Mouse (Mus musculus) C2C12 (cell line): ENCODE results near the gene Gm20388. TPM values are rescaled to one million over a fixed set of nuclear protein-coding genes. Genes with fewer than 3 reads are reported as not detected.

Experiments
- H3K27me3 ChIP-seq: one replicate; pipeline ENCODE4 v1.6.1; 2011; ENCODE audit not compliant: control insufficient read depth, insufficient read depth, insufficient read length
- H3K36me3 ChIP-seq: one replicate; pipeline ENCODE4 v1.6.1; 2011; ENCODE audit not compliant: control insufficient read depth, insufficient read depth
- H3K4me3 ChIP-seq: one replicate; pipeline ENCODE4 v1.5.1; 2011; ENCODE audit warnings: mild to moderate bottlenecking, control low read depth; ENCODE audit not compliant: poor library complexity, insufficient read depth, severe bottlenecking
- H3K79me2 ChIP-seq: one replicate; pipeline ENCODE4 v1.6.1; 2011; ENCODE audit not compliant: control insufficient read depth, insufficient read depth
- H3K79me3 ChIP-seq: one replicate; pipeline ENCODE4 v1.6.1; 2011; ENCODE audit warnings: low read depth, control low read depth
- H3ac ChIP-seq: one replicate; pipeline ENCODE3; 2011; ENCODE audit warnings: low read depth; ENCODE audit not compliant: control insufficient read depth, insufficient read length
- CEBPB ChIP-seq: IDR thresholded peaks from one replicate; pipeline ENCODE4 v1.6.1; 2011; ENCODE audit warnings: low read depth, mild to moderate bottlenecking, control low read depth, moderate library complexity
- CTCF ChIP-seq: IDR thresholded peaks from one replicate; pipeline ENCODE4 v1.5.1; 2011; ENCODE audit not compliant: control insufficient read depth, insufficient read depth, insufficient read length
- FOSL1 ChIP-seq: IDR thresholded peaks from one replicate; pipeline ENCODE4 v1.8.0; 2011; ENCODE audit warnings: mild to moderate bottlenecking, low read length; ENCODE audit not compliant: poor library complexity, insufficient read depth, severe bottlenecking
- MAX ChIP-seq: IDR thresholded peaks from one replicate; pipeline ENCODE4 v1.6.1; 2011; ENCODE audit warnings: mild to moderate bottlenecking, control low read depth
- MYOD1 ChIP-seq: IDR thresholded peaks from one replicate; pipeline ENCODE4 v1.6.1; 2011; ENCODE audit warnings: low read depth; ENCODE audit not compliant: control insufficient read depth, insufficient read length
- MYOG ChIP-seq: IDR thresholded peaks from one replicate; pipeline ENCODE4 v1.6.1; 2011; ENCODE audit not compliant: control insufficient read depth, insufficient read length; ENCODE audit errors: extremely low read depth
- USF1 ChIP-seq: IDR thresholded peaks from one replicate; pipeline ENCODE4 v1.6.1; 2011; ENCODE audit warnings: low read depth, mild to moderate bottlenecking, control low read depth, moderate library complexity
- polyA plus RNA-seq: library from polyadenylated mRNA; unstranded; fragments of >200 nt; fragmentation: generic; extraction: Trizol; gene quantifications from one replicate; pipeline ENCODE4 v1.2.1, GENCODE M21; 2012; ENCODE audit warnings: missing spikeins

The Gm20388 gene
- polyA plus RNA-seq, 1 experiment, result 15.0 TPM

DNA sequence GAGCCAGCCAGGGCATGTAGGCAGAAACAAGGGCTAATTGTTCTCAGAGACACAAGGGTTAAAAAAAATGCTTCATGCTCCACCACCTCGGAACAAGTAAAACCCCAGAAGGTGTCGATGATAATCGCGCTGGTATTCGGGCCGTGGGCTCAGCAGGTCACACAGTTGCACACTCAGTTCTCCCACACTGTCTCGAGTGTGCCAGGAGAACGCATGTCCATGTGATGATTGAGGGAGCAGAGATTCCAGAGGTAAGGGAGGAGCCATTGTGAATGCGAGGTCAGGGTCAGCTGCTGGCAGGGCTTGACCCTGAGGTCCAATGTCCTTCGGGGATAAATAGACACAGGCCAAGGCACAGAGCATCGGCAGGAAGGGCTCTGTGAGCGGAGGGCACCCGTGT, 1332.0 kb downstream of the Gm20388 start:
- H3K36me3 ChIP-seq, result no peaks in the 10 kb centered on the region
- no peaks in the 10 kb centered on the region for H3K79me3 ChIP-seq
- no peak overlapping the region for H3K4me3 ChIP-seq
- no peak overlapping the region for H3ac ChIP-seq
- no peaks in the 10 kb centered on the region for H3K79me2 ChIP-seq
- TF ChIP-seq CTCF (no peak), MYOD1 (no peak), CEBPB (no peak), MAX (no peak), MYOG (no peak), FOSL1 (no peak), USF1 (no peak)
- H3K27me3 ChIP-seq, result no peaks in the 10 kb centered on the region

DNA sequence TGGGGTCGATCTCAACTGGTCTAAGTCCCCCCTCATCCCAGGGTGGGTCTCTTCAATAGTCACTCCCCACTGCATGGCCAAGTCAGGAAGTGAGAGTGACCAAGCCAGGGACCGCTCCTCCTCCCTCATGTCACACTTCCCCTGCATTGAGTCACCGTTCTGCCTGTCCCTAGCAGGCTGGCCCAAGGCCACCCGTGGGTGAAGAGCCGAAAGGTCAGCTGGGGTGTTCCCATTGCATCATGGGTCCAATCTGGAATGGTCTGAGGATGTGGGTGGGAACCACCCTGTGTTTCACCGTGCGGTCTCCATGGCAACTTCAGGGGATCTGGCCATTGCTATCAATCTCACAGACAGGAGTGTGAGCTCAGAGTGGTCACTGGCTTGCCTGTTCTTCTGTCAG, 1338.2 kb downstream of the Gm20388 start:
- Histone ChIP-seq H3K27me3 (peaks cover 21% of the 10 kb centered on the region), H3K4me3 (no peak overlapping the region), H3K36me3 (no peaks in the 10 kb centered on the region), H3K79me2 (no peaks in the 10 kb centered on the region), H3K79me3 (no peaks in the 10 kb centered on the region), H3ac (no peak overlapping the region)
- TF ChIP-seq CTCF (no peak), USF1 (no peak), MYOD1 (no peak), FOSL1 (no peak), MYOG (no peak), CEBPB (no peak)

DNA sequence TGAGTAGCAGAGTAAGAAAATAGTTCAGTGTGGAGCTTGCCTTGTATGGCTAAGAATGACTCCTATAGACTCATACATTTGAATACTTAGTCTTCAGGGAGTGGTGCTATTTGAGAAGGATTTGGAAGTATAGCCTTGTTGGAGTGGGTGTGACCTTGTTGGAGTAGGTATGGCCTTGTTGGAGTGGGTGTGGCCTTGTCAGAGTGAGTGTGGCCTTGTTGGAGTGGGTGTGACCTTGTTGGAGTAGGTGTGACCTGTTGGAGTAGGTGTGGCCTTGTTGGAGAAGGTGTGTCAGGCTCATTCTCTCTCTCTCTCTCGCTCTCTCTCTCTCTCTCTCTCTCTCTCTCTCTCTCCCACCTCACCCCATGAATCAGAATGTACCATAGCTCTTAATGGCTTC, 1338.8 kb downstream of the Gm20388 start:
- no peaks in the 10 kb centered on the region for H3K79me2 ChIP-seq
- no peak overlapping the region for H3ac ChIP-seq
- H3K36me3 ChIP-seq, result no peaks in the 10 kb centered on the region
- no peak for TF ChIP-seq MYOD1
- TF ChIP-seq CTCF, result no peak
- no peak for TF ChIP-seq FOSL1
- no peak for TF ChIP-seq USF1
- TF ChIP-seq MYOG, result no peak
- no peak for TF ChIP-seq MAX
- TF ChIP-seq CEBPB, result no peak
- no peak overlapping the region for H3K4me3 ChIP-seq
- no peaks in the 10 kb centered on the region for H3K79me3 ChIP-seq
- peaks cover 26% of the 10 kb centered on the region for H3K27me3 ChIP-seq

DNA sequence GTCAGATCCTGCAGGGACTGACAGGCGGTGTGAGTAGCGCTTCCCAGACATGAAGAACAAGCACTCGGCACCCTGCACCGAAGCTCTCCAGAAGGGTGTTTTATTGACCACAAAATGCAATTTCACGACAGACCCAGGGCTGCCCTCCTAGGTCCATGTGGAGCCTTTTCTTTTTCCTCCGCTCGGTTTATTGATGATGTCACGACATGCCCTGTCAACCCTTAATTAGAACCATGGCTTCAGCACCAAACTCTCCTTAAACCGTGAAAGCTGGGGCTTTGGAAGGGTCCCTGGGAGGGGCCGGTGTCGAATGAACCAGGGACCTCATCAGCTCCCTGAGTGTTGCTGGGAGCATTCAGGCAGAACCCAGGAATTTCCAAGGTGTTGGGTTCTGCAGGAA, 1340.4 kb downstream of the Gm20388 start:
- no peaks in the 10 kb centered on the region for H3K36me3 ChIP-seq
- H3K27me3 ChIP-seq, result peaks cover 26% of the 10 kb centered on the region
- H3K79me2 ChIP-seq, result no peaks in the 10 kb centered on the region
- TF ChIP-seq USF1 (no peak), MAX (no peak), CEBPB (no peak), CTCF (no peak), FOSL1 (no peak), MYOD1 (no peak), MYOG (no peak)
- H3K79me3 ChIP-seq, result no peaks in the 10 kb centered on the region
- no peak overlapping the region for H3K4me3 ChIP-seq
- H3ac ChIP-seq, result no peak overlapping the region

DNA sequence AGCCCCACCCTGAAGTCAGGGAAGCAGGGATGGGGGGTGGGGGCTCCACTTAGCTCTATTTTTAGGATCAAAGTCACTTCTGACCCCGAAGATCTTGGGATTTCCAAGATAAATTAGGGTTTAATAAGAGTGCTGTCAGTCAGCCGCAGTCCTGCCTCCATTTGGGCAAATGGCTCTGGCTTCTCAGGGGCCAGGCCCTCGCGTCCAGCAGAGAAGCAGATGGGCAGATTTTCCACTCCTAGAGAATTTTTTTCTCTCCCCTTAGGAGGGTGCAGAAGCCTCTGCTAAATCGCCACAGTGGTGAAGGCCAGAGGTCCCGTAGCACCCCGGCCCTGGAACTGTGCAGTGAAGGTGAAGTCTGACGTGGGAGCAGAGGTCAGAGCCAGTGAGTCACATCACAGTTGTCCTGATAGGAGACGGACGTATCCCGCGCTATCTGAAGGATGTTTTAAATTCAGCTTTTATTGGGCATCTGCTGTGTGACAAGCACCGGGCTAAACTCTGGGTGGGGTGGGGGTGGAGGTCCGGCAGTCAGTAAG, 1345.2 kb downstream of the Gm20388 start:
- Histone ChIP-seq H3ac (no peak overlapping the region), H3K79me2 (no peaks in the 10 kb centered on the region), H3K27me3 (peaks cover 21% of the 10 kb centered on the region), H3K36me3 (no peaks in the 10 kb centered on the region), H3K79me3 (no peaks in the 10 kb centered on the region), H3K4me3 (no peak overlapping the region)
- TF ChIP-seq MYOG (no peak), USF1 (no peak), CTCF (no peak)

DNA sequence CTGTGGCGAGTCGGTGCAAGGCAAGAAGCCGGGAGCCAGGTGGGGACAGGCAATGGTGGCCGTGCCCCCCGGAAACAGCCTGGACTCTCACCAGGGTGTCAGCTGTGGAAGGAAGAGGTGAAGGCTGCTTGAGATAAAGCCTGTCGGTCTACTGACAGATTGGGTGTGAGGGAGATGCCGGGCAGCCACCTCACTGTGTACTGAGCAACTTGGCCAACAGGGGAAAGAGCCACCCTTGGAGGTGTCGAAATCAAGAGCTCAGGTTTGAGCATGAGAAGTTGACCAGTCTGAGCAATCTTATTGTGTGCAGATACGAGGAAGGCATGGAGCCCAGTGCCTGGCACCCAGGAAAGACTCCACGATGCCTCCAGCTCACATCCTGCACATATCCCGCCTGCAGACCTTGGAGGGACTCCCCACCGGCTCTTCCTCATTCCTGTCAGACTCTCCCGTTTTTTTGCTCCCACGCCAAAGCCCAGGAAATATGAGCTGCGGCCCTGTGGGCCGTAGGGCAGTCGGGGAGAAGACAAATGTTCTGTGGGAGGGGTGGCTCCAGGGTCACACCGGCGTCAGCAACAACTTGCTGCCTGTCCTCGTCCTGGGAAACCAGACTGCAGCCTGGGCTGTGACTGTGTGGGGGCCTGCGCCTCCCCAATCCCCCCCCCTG, 1347.6 kb downstream of the Gm20388 start:
- Histone ChIP-seq H3K79me2 (no peaks in the 10 kb centered on the region), H3K27me3 (peaks cover 6% of the 10 kb centered on the region)
- TF ChIP-seq CTCF (no peak), FOSL1 (no peak), MAX (no peak), CEBPB (no peak), MYOD1 (no peak), MYOG (no peak), USF1 (no peak)

More for the DNA sequence above, 1347.6 kb downstream of the Gm20388 start:
- Histone ChIP-seq H3K79me3 (no peaks in the 10 kb centered on the region), H3K4me3 (no peak overlapping the region), H3K36me3 (no peaks in the 10 kb centered on the region), H3ac (no peak overlapping the region)
